Mouse (Mus musculus) ES-Bruce4 (cell line): Measurements from ENCODE around the gene Dtx1.

Source experiments
- CTCF ChIP-seq: IDR thresholded peaks from one replicate; pipeline ENCODE4 v1.8.1; 2011; ENCODE audit warnings: low read depth, low read length
- POLR2A ChIP-seq: IDR thresholded peaks from one replicate; pipeline ENCODE4 v1.8.1; 2011; ENCODE audit warnings: low read length; ENCODE audit not compliant: insufficient read depth

GRCm38 (mm10) chr5:120714314-120714713, 2.6 kb upstream of the Dtx1 start:
- no peak for TF ChIP-seq POLR2A
- TF ChIP-seq CTCF: peak; percentile 95
